Mouse (Mus musculus) embryonic facial prominence, embryonic 11.5 days (tissue): ENCODE data around the gene Tulp2. TPM values are rescaled to one million over a fixed set of nuclear protein-coding genes. Genes with fewer than 3 reads are reported as not detected.

Experiments used
- ATAC-seq: fragments of 200-750 bp; cut with Nextera tagmentation; replicated peaks from 2 replicates; pipeline ENCODE4 v1.8.0; 2017; ENCODE audit warnings: low read depth; ENCODE audit not compliant: insufficient number of reproducible peaks, low FRiP score, low TSS enrichment
- DNase-seq: peaks from one replicate; pipeline ENCODE4 v3.0.0-alpha.2; 2015; ENCODE audit warnings: low spot score
- H3K27ac ChIP-seq: fragments of 300-500 bp; sonication (generic); replicated peaks from 2 replicates; pipeline ENCODE4 v1.5.1; 2014; ENCODE audit warnings: mild to moderate bottlenecking, low read depth, low read length, control low read depth
- H3K27me3 ChIP-seq: fragments of 300-500 bp; sonication (generic); 2 replicates; pipeline ENCODE4 v1.6.1; 2014; ENCODE audit warnings: mild to moderate bottlenecking, low read length, moderate library complexity, mixed read lengths; ENCODE audit not compliant: control insufficient read depth, insufficient read depth
- H3K36me3 ChIP-seq: fragments of 300-500 bp; sonication (generic); replicated peaks from 2 replicates; pipeline ENCODE4 v1.6.1; 2014; ENCODE audit warnings: low read depth, mild to moderate bottlenecking, low read length, moderate library complexity, mixed read lengths; ENCODE audit not compliant: control insufficient read depth, insufficient read depth
- H3K4me1 ChIP-seq: fragments of 300-500 bp; sonication (generic); 2 replicates; pipeline ENCODE4 v1.6.1; 2014; ENCODE audit warnings: low read length, mixed read lengths; ENCODE audit not compliant: control insufficient read depth, insufficient read depth
- H3K4me2 ChIP-seq: fragments of 300-500 bp; sonication (generic); 2 replicates; pipeline ENCODE4 v1.6.1; 2014; ENCODE audit warnings: low read depth, mild to moderate bottlenecking, control low read depth, low read length, moderate library complexity
- H3K4me3 ChIP-seq: fragments of 300-500 bp; sonication (generic); 2 replicates; pipeline ENCODE4 v1.5.1; 2014; ENCODE audit warnings: low read depth, low read length, control low read depth
- H3K9ac ChIP-seq: fragments of 300-500 bp; sonication (generic); replicated peaks from 2 replicates; pipeline ENCODE4 v1.6.1; 2014; ENCODE audit warnings: mild to moderate bottlenecking, control low read depth, low read length
- H3K9me3 ChIP-seq: fragments of 300-500 bp; sonication (generic); replicated peaks from 2 replicates; pipeline ENCODE4 v1.6.1; 2016; ENCODE audit warnings: mild to moderate bottlenecking, low read length, inconsistent platforms, mixed read lengths; ENCODE audit not compliant: control insufficient read depth
- WGBS: fragments of 180-500 bp; shearing (Covaris S2); extraction: QIAGEN DNeasy Blood & Tissue Kit; methylation state at CpG from one replicate; pipeline ENCODE4 v1.1.7; 2014; 5-methylcytosine and 5-hydroxymethylcytosine counted together
- polyA plus RNA-seq: library from polyadenylated mRNA; unstranded; fragments of >200 nt; fragmentation: Nextera tagmentation; extraction: Ambion mirVana; gene quantifications from 2 replicates; pipeline ENCODE4 v1.2.1, GENCODE M21; 2014

Tulp2 gene
- polyA plus RNA-seq, 1 experiment from 2014 or later, result 0.95 TPM

- no peaks in the 10 kb centered on the region for H3K27me3 ChIP-seq
- H3K4me2 ChIP-seq, result peak overlapping the region; percentile 50
- peak overlapping the region; percentile 44 for H3K4me3 ChIP-seq
- H3K4me1 ChIP-seq, result no peaks in the 10 kb centered on the region
- H3K36me3 ChIP-seq, result no peaks in the 10 kb centered on the region
- peak overlapping the region; percentile 70 for H3K9ac ChIP-seq
- no peaks in the 10 kb centered on the region for H3K9me3 ChIP-seq
- WGBS, result under 1% methylated on average over 28 of the region's 28 CpGs
- ATAC-seq (peak; percentile 55; the same call in 1 of the 2 replicates), DNase-seq (peak; percentile 98)
- peak overlapping the region; percentile 78 for H3K27ac ChIP-seq
Observed at GRCm38 (mm10) chr7:45521728-45522184, 40.1 kb downstream of the Tulp2 start.

- Histone ChIP-seq H3K9ac (peak overlapping the region; percentile 13; the same call in 1 of the 2 replicates), H3K4me1 (no peaks in the 10 kb centered on the region), H3K27ac (no peak overlapping the region), H3K36me3 (no peaks in the 10 kb centered on the region), H3K4me2 (peak overlapping the region; percentile 50), H3K9me3 (no peaks in the 10 kb centered on the region), H3K4me3 (peak overlapping the region; percentile 44), H3K27me3 (no peaks in the 10 kb centered on the region)
- no peak for ATAC-seq
- 53% methylated on average over 16 of the region's 16 CpGs for WGBS
- no peak for DNase-seq
Observed at GRCm38 (mm10) chr7:45522194-45522752, 40.6 kb downstream of the Tulp2 start.

GRCm38 (mm10) chr7:45522957-45523676 is 41.4 kb downstream of the Tulp2 start:
- H3K36me3 ChIP-seq, result no peaks in the 10 kb centered on the region
- H3K27ac ChIP-seq, result no peak overlapping the region
- 76% methylated on average over 18 of the region's 18 CpGs for WGBS
- no peak overlapping the region for H3K4me2 ChIP-seq
- no peak for DNase-seq
- no peaks in the 10 kb centered on the region for H3K27me3 ChIP-seq
- no peaks in the 10 kb centered on the region for H3K9me3 ChIP-seq
- no peaks in the 10 kb centered on the region for H3K4me1 ChIP-seq
- H3K4me3 ChIP-seq, result 0 out of 2 replicates have a peak overlapping the region, but pooled peaks have one; percentile 1
- no peak for ATAC-seq
- no peak overlapping the region for H3K9ac ChIP-seq

GRCm38 (mm10) chr7:45523678-45524170 is 42.0 kb downstream of the Tulp2 start:
- Histone ChIP-seq H3K27ac (no peak overlapping the region), H3K9ac (no peak overlapping the region), H3K27me3 (no peaks in the 10 kb centered on the region), H3K9me3 (no peaks in the 10 kb centered on the region), H3K4me2 (no peak overlapping the region), H3K4me3 (no peak overlapping the region), H3K36me3 (no peaks in the 10 kb centered on the region), H3K4me1 (no peaks in the 10 kb centered on the region)
- WGBS, result 80% methylated on average over 13 of the region's 13 CpGs
- DNase-seq (no peak), ATAC-seq (no peak)

- Histone ChIP-seq H3K27ac (no peak overlapping the region), H3K27me3 (no peaks in the 10 kb centered on the region), H3K36me3 (no peaks in the 10 kb centered on the region), H3K4me3 (peak overlapping the region; percentile 77), H3K9ac (peak overlapping the region; percentile 85), H3K4me2 (peak overlapping the region; percentile 84), H3K9me3 (no peaks in the 10 kb centered on the region), H3K4me1 (no peaks in the 10 kb centered on the region)
- no peak for DNase-seq
- ATAC-seq, result no peak; the same call in 1 of the 2 replicates
- WGBS, result 30% methylated on average over 12 of the region's 12 CpGs
Observed at GRCm38 (mm10) chr7:45524841-45525621, 43.4 kb downstream of the Tulp2 start.

- H3K4me1 ChIP-seq, result no peaks in the 10 kb centered on the region
Observed at GRCm38 (mm10) chr7:45525809-45526473, 44.3 kb downstream of the Tulp2 start, which contains the start of the genes Ppp1r15a and Plekha4. TSS of gene Ppp1r15a (minus strand) at chr7:45526268. TSS of gene Plekha4 (plus strand) at chr7:45526330.

GRCm38 (mm10) chr7:45526474-45527120 is 44.9 kb downstream of the Tulp2 start:
- peak overlapping the region; percentile 85 for H3K9ac ChIP-seq
- ATAC-seq, result no peak
- peak; percentile 21 for DNase-seq

More at GRCm38 (mm10) chr7:45525809-45526473, 44.3 kb downstream of the Tulp2 start, which contains the start of the genes Ppp1r15a and Plekha4:
- Histone ChIP-seq H3K4me2 (peak within 1 kb of the TSS; percentile 84), H3K9ac (peak within 1 kb of the TSS; percentile 85), H3K27me3 (no peaks in the 10 kb centered on the region), H3K9me3 (no peaks in the 10 kb centered on the region), H3K36me3 (no peaks in the 10 kb centered on the region), H3K27ac (peak within 1 kb of the TSS; percentile 65; the same call in 1 of the 2 replicates), H3K4me3 (peak within 1 kb of the TSS; percentile 77)
- peak; percentile 95 for DNase-seq
- ATAC-seq, result peak; percentile 68
- WGBS, result under 1% methylated on average over 54 of the region's 54 CpGs

More at GRCm38 (mm10) chr7:45526474-45527120, 44.9 kb downstream of the Tulp2 start:
- Histone ChIP-seq H3K9me3 (no peaks in the 10 kb centered on the region), H3K4me3 (peak overlapping the region; percentile 77), H3K27ac (0 out of 2 replicates have a peak overlapping the region, but pooled peaks have one; percentile 31), H3K4me1 (no peaks in the 10 kb centered on the region), H3K36me3 (no peaks in the 10 kb centered on the region), H3K4me2 (peak overlapping the region; percentile 84), H3K27me3 (no peaks in the 10 kb centered on the region)
- 25% methylated on average over 7 of the region's 7 CpGs for WGBS
